Comparison of ENCODE assay signal across 8 mouse cellular contexts in the genomic region with DNA sequence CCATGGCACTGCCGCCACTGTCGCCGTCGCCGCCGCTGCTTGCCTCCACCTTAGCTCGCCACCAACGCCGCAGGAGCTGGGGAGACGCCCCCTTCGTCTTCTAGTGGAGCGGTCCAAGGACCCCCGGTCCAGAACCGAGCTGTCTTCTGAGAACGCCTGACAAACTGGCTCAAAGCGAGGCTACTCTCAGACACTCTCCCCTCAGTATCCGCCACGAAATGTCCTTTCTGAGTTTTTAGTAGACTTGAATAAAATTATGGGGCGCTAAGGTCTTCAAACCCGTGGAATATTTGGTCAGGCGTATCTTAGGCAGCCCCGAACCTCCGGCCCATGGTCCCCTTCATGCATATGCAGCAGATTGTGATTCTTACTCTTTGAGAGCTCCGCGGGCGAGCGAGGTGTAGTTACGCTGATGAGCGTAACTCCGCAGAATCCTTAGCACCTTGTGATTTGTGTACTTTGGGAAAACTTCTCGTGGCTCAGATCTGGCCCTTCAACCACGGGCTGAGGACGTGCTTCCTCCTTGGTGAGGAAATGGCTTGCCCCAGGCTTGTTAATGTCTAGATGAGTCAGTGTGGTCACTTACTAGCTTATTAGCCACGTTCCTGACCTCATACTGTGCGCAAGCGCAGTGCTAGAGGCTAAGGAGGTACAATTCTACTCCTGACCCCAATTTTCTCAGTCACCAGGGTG. TPM values are rescaled to one million over a fixed set of nuclear protein-coding genes. Genes with fewer than 3 reads are reported as not detected.
A peak's percentile ranks its signal among the peaks of the same experiment; 100 is the strongest.
DNase-seq lines count a peak whose midpoint lies in the region; ATAC-seq and TF ChIP-seq lines count a peak whose summit lies in the region.

No protein-coding gene starts in this region.

- TF ChIP-seq CTCF in embryonic fibroblast, embryonic 13.5 days (IDR thresholded peaks at IDR 0.05; ENCODE audit: borderline replicate concordance, insufficient read depth, low read length), result no peak
- no peak for TF ChIP-seq CTCF in spleen, adult 2 months (IDR thresholded peaks at IDR 0.05; ENCODE audit: extremely low read depth, insufficient read depth, insufficient read length, insufficient replicate concordance)

- H3K4me2 ChIP-seq in limb, embryonic 14.5 days (replicated peaks; ENCODE audit: low read depth, low read length, severe bottlenecking), result peak overlapping the region; percentile 79
- H3K4me2 ChIP-seq in midbrain, embryonic 16.5 days (ENCODE audit: low read length), result peak overlapping the region; percentile 79

- peaks cover 13% of the 10 kb centered on the region for H3K36me3 ChIP-seq in limb, embryonic 14.5 days (ENCODE audit: control insufficient read depth, insufficient read depth, low read length)
- H3K36me3 ChIP-seq in midbrain, embryonic 16.5 days (ENCODE audit: control insufficient read depth, insufficient read depth, low read length), result peaks cover 18% of the 10 kb centered on the region
- H3K36me3 ChIP-seq in spleen, adult 2 months (ENCODE audit: control insufficient read depth, insufficient read depth, low read length), result no peaks in the 10 kb centered on the region

- H3K27ac ChIP-seq in embryonic fibroblast, embryonic 13.5 days (ENCODE audit: insufficient read depth, low read length), result peak overlapping the region; percentile 97
- peak overlapping the region; percentile 91 for H3K27ac ChIP-seq in limb, embryonic 14.5 days (replicated peaks; ENCODE audit: low read depth, low read length)
- H3K27ac ChIP-seq in midbrain, embryonic 16.5 days (ENCODE audit: low read length), result peak overlapping the region; percentile 95
- peak overlapping the region; percentile 89 for H3K27ac ChIP-seq in spleen, adult 2 months (ENCODE audit: insufficient read depth, low read length)

- H3K9me3 ChIP-seq in limb, embryonic 14.5 days (ENCODE audit: control insufficient read depth, low read length), result peaks cover 20% of the 10 kb centered on the region
- H3K9me3 ChIP-seq in midbrain, embryonic 16.5 days (replicated peaks; ENCODE audit: control insufficient read depth, low read length, poor library complexity, severe bottlenecking), result peaks cover 3% of the 10 kb centered on the region

- H3K4me1 ChIP-seq in embryonic fibroblast, embryonic 13.5 days (ENCODE audit: control insufficient read depth, insufficient read depth, low read length), result peaks cover 7% of the 10 kb centered on the region
- H3K4me1 ChIP-seq in limb, embryonic 14.5 days (ENCODE audit: control insufficient read depth, insufficient read depth, low read length), result peaks cover 11% of the 10 kb centered on the region
- peaks cover 34% of the 10 kb centered on the region for H3K4me1 ChIP-seq in midbrain, embryonic 16.5 days (ENCODE audit: control insufficient read depth, insufficient read depth, low read length)
- peaks cover 13% of the 10 kb centered on the region for H3K4me1 ChIP-seq in spleen, adult 2 months (ENCODE audit: control insufficient read depth, insufficient read depth, insufficient read length)

- ATAC-seq in limb, embryonic 14.5 days (ENCODE audit: low FRiP score, low read depth), result peak; percentile 86
- peak; percentile 84 for ATAC-seq in midbrain, embryonic 16.5 days

- peak overlapping the region; percentile 86 for H3K9ac ChIP-seq in limb, embryonic 14.5 days (ENCODE audit: low read depth, low read length, severe bottlenecking)
- H3K9ac ChIP-seq in midbrain, embryonic 16.5 days (ENCODE audit: low read depth, low read length), result peak overlapping the region; percentile 98

- peak; percentile 93 for DNase-seq in B cell, adult 2 months
- DNase-seq in brain, adult 2 months (ENCODE audit: low read depth, low spot score), result peak; percentile 91
- peak; percentile 85 to 93 for DNase-seq in heart, adult 9 months (ENCODE audit: low spot score in 2 of 2)
- peak; percentile 94 for DNase-seq in kidney, adult 9 months
- peak; percentile 88 for DNase-seq in limb, embryonic 14.5 days (ENCODE audit: low spot score)
- DNase-seq in spleen, adult 2 months (ENCODE audit: low read depth in 1 of 2, low spot score in 2 of 2), result peak; percentile 80 to 82

- H3K27me3 ChIP-seq in limb, embryonic 14.5 days (ENCODE audit: control insufficient read depth, insufficient read depth, low read length), result no peaks in the 10 kb centered on the region
- no peaks in the 10 kb centered on the region for H3K27me3 ChIP-seq in midbrain, embryonic 16.5 days (ENCODE audit: control insufficient read depth, insufficient read depth, low read depth, low read length)
- 0 out of 2 replicates have a peak, but pooled peaks cover 1% of the 10 kb centered on the region for H3K27me3 ChIP-seq in spleen, adult 2 months (ENCODE audit: control insufficient read depth, insufficient read depth, low read length)

- TF ChIP-seq POLR2A in embryonic fibroblast, embryonic 13.5 days (IDR thresholded peaks at IDR 0.05; ENCODE audit: low read depth, low read length), result peak; percentile 94
- TF ChIP-seq POLR2A in limb, embryonic 14.5 days (IDR thresholded peaks at IDR 0.05; ENCODE audit: borderline replicate concordance, extremely low read depth, insufficient read depth, insufficient read length), result peak; percentile 96; the same call in 1 of the 2 replicates
- peak; percentile 50; the same call in 1 of the 2 replicates for TF ChIP-seq POLR2A in spleen, adult 2 months (IDR thresholded peaks at IDR 0.05; ENCODE audit: low read depth, low read length)

- under 1% methylated on average over 36 of the region's 36 CpGs for WGBS in limb, embryonic 14.5 days
- WGBS in midbrain, embryonic 16.5 days, result under 1% methylated on average over 36 of the region's 36 CpGs
- WGBS in spleen, adult 2 months, result under 1% methylated on average over 36 of the region's 36 CpGs

- H3K4me3 ChIP-seq in embryonic fibroblast, embryonic 13.5 days (ENCODE audit: insufficient read depth, low read length), result peak overlapping the region; percentile 66
- H3K4me3 ChIP-seq in limb, embryonic 14.5 days (replicated peaks; ENCODE audit: low read length), result peak overlapping the region; percentile 97
- peak overlapping the region; percentile 88 for H3K4me3 ChIP-seq in midbrain, embryonic 16.5 days (ENCODE audit: low read depth, low read length)
- peak overlapping the region; percentile 81 for H3K4me3 ChIP-seq in spleen, adult 2 months (ENCODE audit: extremely low read depth, insufficient read depth, insufficient read length)

RNA-seq across cellular contexts. Expression of gene Blcap, which starts 4.7 kb away (rescaled TPM):
- 63.9 and 72.3 TPM in 2 replicates for polyA plus RNA-seq in embryonic fibroblast, embryonic 13.5 days (2011; ENCODE audit: insufficient read length, low read depth, missing spikeins)
- polyA plus RNA-seq in limb, embryonic 14.5 days (2012; rRNA removed), result 65.4 and 83.0 TPM in 2 replicates
- polyA plus RNA-seq in limb, embryonic 14.5 days (2014; fragmentation: Nextera tagmentation; extraction: Ambion mirVana), result 60.3 and 74.2 TPM in 2 replicates
- polyA plus RNA-seq in midbrain, embryonic 16.5 days (2015; fragmentation: Nextera tagmentation; extraction: Ambion mirVana), result 357 and 363 TPM in 2 replicates
- polyA plus RNA-seq in spleen, adult 2 months (2012; rRNA removed), result 17.1 and 18.7 TPM in 2 replicates

RNA-seq across cellular contexts. Expression of gene Nnat, which starts 6.5 kb away (rescaled TPM):
- 12.6 and 15.1 TPM in 2 replicates for polyA plus RNA-seq in embryonic fibroblast, embryonic 13.5 days (2011; ENCODE audit: insufficient read length, low read depth, missing spikeins)
- 452 and 589 TPM in 2 replicates for polyA plus RNA-seq in limb, embryonic 14.5 days (2012; rRNA removed)
- 299 and 356 TPM in 2 replicates for polyA plus RNA-seq in limb, embryonic 14.5 days (2014; fragmentation: Nextera tagmentation; extraction: Ambion mirVana)
- polyA plus RNA-seq in midbrain, embryonic 16.5 days (2015; fragmentation: Nextera tagmentation; extraction: Ambion mirVana), result 9,243 and 10,143 TPM in 2 replicates
- polyA plus RNA-seq in spleen, adult 2 months (2012; rRNA removed), result 2.7 and 3.5 TPM in 2 replicates

Comparison
In these comparisons a context has a peak if more than half of its experiments do, and no peak if none do; other contexts are left out.
1. Peak in every context shown above with its lines: DNase-seq, ATAC-seq, H3K4me3 ChIP-seq and H3K27ac ChIP-seq.
2. RNA of gene Nnat, which starts 6.5 kb away (polyA plus RNA-seq): 9,243 to 10,143 TPM in midbrain, embryonic 16.5 days; 299 to 589 TPM in limb, embryonic 14.5 days, 12.6 to 15.1 TPM in embryonic fibroblast, embryonic 13.5 days and 2.7 to 3.5 TPM in spleen, adult 2 months; every median in the first group is over 10 times any median in the second.